Mouse (Mus musculus) lung, postnatal 36 days (tissue): ENCODE results near the gene Lrp4.

Source experiments
- DNase-seq: peaks from one replicate; pipeline ENCODE4 v3.0.0; 2022; ENCODE audit warnings: mixed read lengths

Gene Lrp4

GRCm38 (mm10) chr2:91457259-91457655, at the start of gene Lrp4:
Gene Lrp4, plus strand, starts transcription at chr2:91457511.
- DNase-seq, result peak; percentile 74

GRCm38 (mm10) chr2:91408031-91408430, 49.3 kb upstream of the Lrp4 start:
- no peak for DNase-seq

- no peak for DNase-seq
Measured at GRCm38 (mm10) chr2:91411473-91411872, 45.8 kb upstream of the Lrp4 start.

- DNase-seq, result peak; percentile 82
Measured at GRCm38 (mm10) chr2:91412361-91412760, 45.0 kb upstream of the Lrp4 start.

GRCm38 (mm10) chr2:91413811-91414210, 43.5 kb upstream of the Lrp4 start:
- peak; percentile 38 for DNase-seq

GRCm38 (mm10) chr2:91421641-91422040, 35.7 kb upstream of the Lrp4 start:
- no peak for DNase-seq

GRCm38 (mm10) chr2:91424061-91424720, 33.1 kb upstream of the Lrp4 start:
- no peak for DNase-seq

- DNase-seq, result no peak
Measured at GRCm38 (mm10) chr2:91426321-91426720, 31.0 kb upstream of the Lrp4 start.

GRCm38 (mm10) chr2:91429146-91429545, 28.2 kb upstream of the Lrp4 start:
- no peak for DNase-seq

- no peak for DNase-seq
Measured at GRCm38 (mm10) chr2:91429915-91430599, 27.3 kb upstream of the Lrp4 start.

GRCm38 (mm10) chr2:91430600-91430919, 26.8 kb upstream of the Lrp4 start:
- DNase-seq, result no peak

- DNase-seq, result no peak
Measured at GRCm38 (mm10) chr2:91436713-91437112, 20.6 kb upstream of the Lrp4 start.

- no peak for DNase-seq
Measured at GRCm38 (mm10) chr2:91437116-91437815, 20.0 kb upstream of the Lrp4 start.

GRCm38 (mm10) chr2:91439271-91439670, 18.0 kb upstream of the Lrp4 start:
- DNase-seq, result no peak

- DNase-seq, result no peak
Measured at GRCm38 (mm10) chr2:91439876-91440275, 17.4 kb upstream of the Lrp4 start.

- DNase-seq, result peak; percentile 69
Measured at GRCm38 (mm10) chr2:91440686-91441085, 16.6 kb upstream of the Lrp4 start.

GRCm38 (mm10) chr2:91441715-91442114, 15.6 kb upstream of the Lrp4 start:
- DNase-seq, result peak; percentile 52

- DNase-seq, result no peak
Measured at GRCm38 (mm10) chr2:91442241-91442640, 15.1 kb upstream of the Lrp4 start.

- peak; percentile 95 for DNase-seq
Measured at GRCm38 (mm10) chr2:91444286-91444892, 12.9 kb upstream of the Lrp4 start, which contains the start of gene 1110051M20Rik. Gene 1110051M20Rik, minus strand, starts transcription at chr2:91444704.

- DNase-seq, result no peak
Measured at GRCm38 (mm10) chr2:91449662-91450061, 7.6 kb upstream of the Lrp4 start.

- no peak for DNase-seq
Measured at GRCm38 (mm10) chr2:91450316-91450715, 7.0 kb upstream of the Lrp4 start.

GRCm38 (mm10) chr2:91452658-91453057, 4.7 kb upstream of the Lrp4 start:
- DNase-seq, result no peak

- DNase-seq, result no peak
Measured at GRCm38 (mm10) chr2:91453231-91454075, 3.9 kb upstream of the Lrp4 start.
